ENCODE assay signal across 8 mouse cellular contexts in the genomic region with DNA sequence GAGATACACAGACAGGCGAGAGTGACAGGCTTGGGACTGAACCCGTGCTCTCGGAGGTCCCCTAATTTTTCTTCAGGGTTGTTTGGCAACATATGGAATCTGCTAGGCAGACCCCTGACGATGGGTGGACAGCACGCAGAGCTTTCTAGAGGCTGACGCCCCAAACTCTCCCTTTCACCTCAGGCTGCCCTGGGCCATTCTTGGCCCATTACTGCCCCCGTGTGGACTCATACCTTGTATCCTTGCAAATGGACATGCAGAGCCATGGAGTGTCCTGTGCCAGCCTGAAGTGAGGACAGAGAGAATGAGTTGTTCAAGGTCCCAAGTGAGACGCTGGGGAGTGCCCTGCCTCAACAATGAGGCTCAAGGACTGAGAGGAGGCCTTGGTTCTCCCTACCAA. TPM values are rescaled to one million over a fixed set of nuclear protein-coding genes. Genes with fewer than 3 reads are reported as not detected.
A peak's percentile ranks its signal among the peaks of the same experiment; 100 is the strongest.
DNase-seq lines count a peak whose midpoint lies in the region; ATAC-seq and TF ChIP-seq lines count a peak whose summit lies in the region.

No protein-coding gene starts in this region.

- no peak overlapping the region for H3K4me2 ChIP-seq in midbrain, embryonic 13.5 days (replicated peaks)

- H3K9ac ChIP-seq in midbrain, embryonic 13.5 days (replicated peaks): no peak overlapping the region
- H3K9ac ChIP-seq in liver, adult 2 months (ENCODE audit: low read depth, low read length): no peak overlapping the region

- H3K9me3 ChIP-seq in midbrain, embryonic 10.5 days (replicated peaks): no peaks in the 10 kb centered on the region
- H3K9me3 ChIP-seq in midbrain, embryonic 13.5 days: no peaks in the 10 kb centered on the region

- no peaks in the 10 kb centered on the region for H3K27me3 ChIP-seq in midbrain, embryonic 10.5 days (ENCODE audit: low read depth, poor library complexity, severe bottlenecking)
- H3K27me3 ChIP-seq in midbrain, embryonic 13.5 days: no peaks in the 10 kb centered on the region
- no peaks in the 10 kb centered on the region for H3K27me3 ChIP-seq in liver, adult 2 months (ENCODE audit: control insufficient read depth, insufficient read depth, low read length)

- ATAC-seq in midbrain, embryonic 13.5 days: no peak

- H3K27ac ChIP-seq in midbrain, embryonic 10.5 days (replicated peaks): no peak overlapping the region
- no peak overlapping the region for H3K27ac ChIP-seq in midbrain, embryonic 13.5 days
- no peak overlapping the region for H3K27ac ChIP-seq in cortical plate, adult 2 months (ENCODE audit: insufficient read depth, low read length)
- H3K27ac ChIP-seq in liver, adult 2 months (replicated peaks; ENCODE audit: insufficient read depth, low read depth, low read length): no peak overlapping the region

- WGBS in midbrain, embryonic 10.5 days: 22% methylated on average over 8 of the region's 8 CpGs
- 26% methylated on average over 8 of the region's 8 CpGs for WGBS in midbrain, embryonic 13.5 days
- WGBS in liver, adult 2 months: 39% methylated on average over 8 of the region's 8 CpGs

- peak overlapping the region; percentile 12; the same call in 1 of the 2 replicates for H3K4me3 ChIP-seq in midbrain, embryonic 10.5 days
- no peak overlapping the region for H3K4me3 ChIP-seq in midbrain, embryonic 13.5 days (replicated peaks)
- no peak overlapping the region for H3K4me3 ChIP-seq in cortical plate, adult 2 months (ENCODE audit: insufficient read depth, low read length)
- H3K4me3 ChIP-seq in liver, adult 2 months (ENCODE audit: insufficient read depth, low read depth, low read length): no peak overlapping the region

- peaks cover 22% of the 10 kb centered on the region for H3K36me3 ChIP-seq in midbrain, embryonic 10.5 days
- H3K36me3 ChIP-seq in midbrain, embryonic 13.5 days: peaks cover 16% of the 10 kb centered on the region
- H3K36me3 ChIP-seq in liver, adult 2 months (ENCODE audit: control insufficient read depth, insufficient read depth, low read length): no peaks in the 10 kb centered on the region

- peaks cover 34% of the 10 kb centered on the region for H3K4me1 ChIP-seq in midbrain, embryonic 10.5 days
- H3K4me1 ChIP-seq in midbrain, embryonic 13.5 days (replicated peaks): peaks cover 30% of the 10 kb centered on the region
- H3K4me1 ChIP-seq in cortical plate, adult 2 months (ENCODE audit: control insufficient read depth, insufficient read depth, low read length): peaks cover 3% of the 10 kb centered on the region; the same call in 1 of the 2 replicates
- peaks cover 9% of the 10 kb centered on the region for H3K4me1 ChIP-seq in liver, adult 2 months (ENCODE audit: control insufficient read depth, insufficient read depth, low read length)

- DNase-seq in midbrain, embryonic 10.5 days (ENCODE audit: low spot score): peak; percentile 78
- DNase-seq in adrenal gland, adult (ENCODE audit: inconsistent age in 2 of 2, low spot score in 1 of 2): peak; percentile 90 to 96
- peak; percentile 80 for DNase-seq in heart, postnatal 4 days
- peak; percentile 60 for DNase-seq in liver, adult 2 months (ENCODE audit: extremely low read depth, low read depth, low spot score)
- DNase-seq in ovary, postnatal 14 days (ENCODE audit: low spot score): peak; percentile 69
- peak; percentile 72 for DNase-seq in thymus, postnatal 25 days

- TF ChIP-seq POLR2A in cortical plate, adult 2 months (IDR thresholded peaks at IDR 0.05; ENCODE audit: extremely low read depth, insufficient read depth, low read length): no peak
- TF ChIP-seq POLR2A in liver, adult 2 months (IDR thresholded peaks at IDR 0.05; ENCODE audit: extremely low read depth, insufficient read depth, low read length): no peak

- peaks cover 4% of the 10 kb centered on the region; the same call in 1 of the 2 replicates for H3K79me2 ChIP-seq in liver, adult 2 months (ENCODE audit: control insufficient read depth, insufficient read depth, low read length)

- TF ChIP-seq CTCF in cortical plate, adult 2 months (IDR thresholded peaks at IDR 0.05; ENCODE audit: extremely low read depth, insufficient read depth, low read length): peak; percentile 40
- TF ChIP-seq CTCF in liver, adult 2 months (IDR thresholded peaks at IDR 0.05; ENCODE audit: low read depth, low read length): peak; percentile 83

RNA-seq across cellular contexts. Expression of a gene that starts 1.8 kb away (rescaled TPM):
- polyA plus RNA-seq in midbrain, embryonic 10.5 days (2016; fragmentation: Nextera tagmentation; extraction: Ambion mirVana): 14.4 and 15.1 TPM in 2 replicates
- polyA plus RNA-seq in midbrain, embryonic 13.5 days (2015; fragmentation: Nextera tagmentation; extraction: Ambion mirVana): 13.3 and 14.6 TPM in 2 replicates
- 9.7 and 10.5 TPM in 2 replicates for polyA plus RNA-seq in cortical plate, adult 2 months (2012; rRNA removed)
- total RNA-seq in heart, postnatal 4 days (2021): 10 to 100 TPM; 11.7 to 12.3 TPM
- total RNA-seq in liver, adult 2 months (2014; rRNA removed): 12.7 and 16.5 TPM in 2 replicates
- 19.6 and 23.7 TPM in 2 replicates for polyA plus RNA-seq in liver, adult 2 months (2012; rRNA removed)

RNA-seq across cellular contexts. Expression of a gene that starts 23.9 kb away (rescaled TPM):
- 587 and 631 TPM in 2 replicates for polyA plus RNA-seq in midbrain, embryonic 10.5 days (2016; fragmentation: Nextera tagmentation; extraction: Ambion mirVana)
- polyA plus RNA-seq in midbrain, embryonic 13.5 days (2015; fragmentation: Nextera tagmentation; extraction: Ambion mirVana): 465 and 547 TPM in 2 replicates
- polyA plus RNA-seq in cortical plate, adult 2 months (2012; rRNA removed): 98.4 and 100 TPM in 2 replicates
- total RNA-seq in heart, postnatal 4 days (2021): 100 to 1,000 TPM; 366 to 372 TPM
- total RNA-seq in liver, adult 2 months (2014; rRNA removed): 96.9 and 104 TPM in 2 replicates
- 103 and 105 TPM in 2 replicates for polyA plus RNA-seq in liver, adult 2 months (2012; rRNA removed)

RNA-seq across cellular contexts. Expression of a gene that starts 36.8 kb away (rescaled TPM):
- polyA plus RNA-seq in midbrain, embryonic 10.5 days (2016; fragmentation: Nextera tagmentation; extraction: Ambion mirVana): 209 and 269 TPM in 2 replicates
- polyA plus RNA-seq in midbrain, embryonic 13.5 days (2015; fragmentation: Nextera tagmentation; extraction: Ambion mirVana): 104 and 110 TPM in 2 replicates
- 73.0 and 78.5 TPM in 2 replicates for polyA plus RNA-seq in cortical plate, adult 2 months (2012; rRNA removed)
- total RNA-seq in heart, postnatal 4 days (2021): 10 to 100 TPM; 41.4 to 42.4 TPM
- 26.4 and 29.4 TPM in 2 replicates for total RNA-seq in liver, adult 2 months (2014; rRNA removed)
- 31.4 and 33.8 TPM in 2 replicates for polyA plus RNA-seq in liver, adult 2 months (2012; rRNA removed)

RNA-seq across cellular contexts. Expression of a gene that starts 53.0 kb away (rescaled TPM):
- 38.6 TPM in 2 replicates for polyA plus RNA-seq in midbrain, embryonic 10.5 days (2016; fragmentation: Nextera tagmentation; extraction: Ambion mirVana)
- 66.2 and 71.8 TPM in 2 replicates for polyA plus RNA-seq in midbrain, embryonic 13.5 days (2015; fragmentation: Nextera tagmentation; extraction: Ambion mirVana)
- 80.3 and 81.2 TPM in 2 replicates for polyA plus RNA-seq in cortical plate, adult 2 months (2012; rRNA removed)
- 10 to 100 TPM; 24.3 to 27.4 TPM for total RNA-seq in heart, postnatal 4 days (2021)
- 8.9 and 10.3 TPM in 2 replicates for total RNA-seq in liver, adult 2 months (2014; rRNA removed)
- polyA plus RNA-seq in liver, adult 2 months (2012; rRNA removed): 44.9 and 46.6 TPM in 2 replicates
